Mouse (Mus musculus): ENCODE results near the gene Tom1l1. TPM values are rescaled to one million over a fixed set of nuclear protein-coding genes. Genes with fewer than 3 reads are reported as not detected.

The Tom1l1 gene
- polyA plus RNA-seq, 1 experiment from 2014 or later, result 40.3 TPM

DNA sequence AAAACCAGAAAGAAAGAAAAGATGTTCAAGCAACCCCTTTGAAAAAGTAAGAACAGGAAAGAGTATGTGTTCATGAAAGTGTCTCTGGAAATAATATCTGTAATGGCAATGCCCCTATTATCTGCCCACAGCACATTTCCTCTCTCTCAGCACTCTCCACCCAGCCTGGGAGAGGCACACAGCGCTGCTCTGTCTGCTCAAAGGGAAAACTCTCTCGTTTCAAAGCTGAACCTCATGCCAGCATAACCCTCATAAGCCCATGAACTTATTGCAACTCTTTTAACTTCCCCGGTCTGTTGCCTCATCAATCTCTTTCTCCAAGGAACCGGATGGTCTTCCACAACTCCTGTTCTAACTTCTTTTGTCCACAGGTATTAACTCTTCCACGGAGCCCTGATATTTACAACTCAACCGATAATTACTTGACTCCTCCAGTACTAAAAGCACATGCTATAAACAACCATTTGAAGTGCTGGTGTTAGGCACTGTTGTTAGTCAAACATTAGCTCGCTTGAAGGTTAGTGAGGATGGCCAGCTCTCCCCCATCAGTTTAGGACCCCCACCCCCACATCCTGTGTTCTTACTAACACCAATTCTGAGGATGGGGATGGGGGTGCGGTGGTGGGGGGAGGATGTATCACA is 23.7 kb downstream of the Tom1l1 start:
- H3K9ac ChIP-seq (ENCODE audit: low read length), result 0 out of 2 replicates have a peak overlapping the region, but pooled peaks have one; percentile 14
- peaks cover 11% of the 10 kb centered on the region; the same call in 1 of the 2 replicates for H3K36me3 ChIP-seq (ENCODE audit: control insufficient read depth, insufficient read depth, low read length)
- ATAC-seq (ENCODE audit: insufficient read depth, low FRiP score), result peak; percentile 59; the same call in 1 of the 2 replicates
- peak overlapping the region; percentile 35 for H3K4me2 ChIP-seq (ENCODE audit: low read depth, low read length)
- peaks cover 39% of the 10 kb centered on the region for H3K4me1 ChIP-seq (ENCODE audit: control insufficient read depth, insufficient read depth, low read length)
- no peaks in the 10 kb centered on the region for H3K27me3 ChIP-seq (ENCODE audit: control insufficient read depth, insufficient read depth, low read length)
- H3K9me3 ChIP-seq (replicated peaks; ENCODE audit: control insufficient read depth, low read length), result no peaks in the 10 kb centered on the region
- no peak overlapping the region for H3K4me3 ChIP-seq (replicated peaks; ENCODE audit: low read length)
- H3K27ac ChIP-seq (ENCODE audit: low read length), result peak overlapping the region; percentile 68
- 7% methylated on average over 8 of the region's 8 CpGs for WGBS

DNA sequence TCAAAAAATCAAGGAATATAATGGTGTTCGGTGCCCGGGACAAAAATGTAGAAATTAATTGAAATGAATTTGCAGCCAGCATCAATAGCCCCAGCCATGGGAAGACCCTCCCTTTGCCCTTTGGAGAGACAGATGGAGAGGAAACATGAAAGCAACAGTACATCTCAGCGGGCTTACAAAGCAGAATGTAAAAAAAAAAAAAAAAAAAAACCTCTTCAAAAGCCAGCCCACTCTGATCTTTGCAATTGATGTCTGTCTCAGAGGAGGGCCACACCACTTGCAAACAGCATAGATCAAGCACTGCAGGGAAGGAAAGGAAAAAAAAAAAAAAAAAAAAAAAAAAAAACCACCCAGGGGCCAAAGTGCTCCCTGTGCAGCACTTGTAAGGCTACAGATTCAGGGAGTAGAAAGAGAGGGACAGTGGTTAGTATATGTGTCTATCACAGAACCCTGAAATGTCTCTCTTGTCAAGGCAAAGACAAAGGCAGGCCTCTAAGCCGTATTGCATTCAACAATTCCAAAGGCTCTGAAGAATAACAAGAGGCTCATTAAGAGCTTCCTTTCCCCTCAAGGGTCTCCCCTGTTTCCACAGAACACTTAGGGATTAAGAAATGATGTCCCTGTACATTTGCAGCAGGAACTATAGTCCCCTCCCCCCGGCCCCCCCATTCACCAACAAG is 24.4 kb downstream of the Tom1l1 start:
- Histone ChIP-seq H3K27ac (ENCODE audit: low read length) (peak overlapping the region; percentile 68), H3K27me3 (ENCODE audit: control insufficient read depth, insufficient read depth, low read length) (no peaks in the 10 kb centered on the region), H3K4me3 (replicated peaks; ENCODE audit: low read length) (no peak overlapping the region), H3K36me3 (ENCODE audit: control insufficient read depth, insufficient read depth, low read length) (peaks cover 11% of the 10 kb centered on the region; the same call in 1 of the 2 replicates), H3K9ac (ENCODE audit: low read length) (no peak overlapping the region), H3K4me2 (ENCODE audit: low read depth, low read length) (no peak overlapping the region), H3K4me1 (ENCODE audit: control insufficient read depth, insufficient read depth, low read length) (peaks cover 39% of the 10 kb centered on the region), H3K9me3 (replicated peaks; ENCODE audit: control insufficient read depth, low read length) (no peaks in the 10 kb centered on the region)
- no peak for ATAC-seq (ENCODE audit: insufficient read depth, low FRiP score)
- WGBS, result 50% methylated on average over 5 of the region's 5 CpGs

DNA sequence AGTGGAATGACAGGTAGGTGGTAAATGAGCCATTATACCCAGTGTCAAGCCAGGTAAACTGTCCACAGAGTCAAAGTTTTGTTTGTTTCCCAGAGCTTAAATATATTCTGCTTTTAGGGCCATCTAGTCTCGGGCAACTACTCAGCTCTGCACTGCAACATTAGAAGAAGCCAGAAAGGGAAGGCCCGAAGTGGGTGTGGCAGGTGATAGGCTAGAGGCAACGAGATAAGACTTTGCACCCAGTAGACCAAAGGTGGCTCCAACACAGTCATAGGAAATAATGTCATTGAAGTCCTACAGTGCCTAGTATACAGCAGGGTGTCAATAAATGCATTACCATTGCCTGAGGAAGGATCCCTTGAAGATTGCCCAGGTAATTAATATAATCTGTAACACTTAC is 25.1 kb downstream of the Tom1l1 start:
- ATAC-seq (ENCODE audit: insufficient read depth, low FRiP score), result no peak
- no peaks in the 10 kb centered on the region for H3K9me3 ChIP-seq (replicated peaks; ENCODE audit: control insufficient read depth, low read length)
- peaks cover 11% of the 10 kb centered on the region; the same call in 1 of the 2 replicates for H3K36me3 ChIP-seq (ENCODE audit: control insufficient read depth, insufficient read depth, low read length)
- peaks cover 39% of the 10 kb centered on the region for H3K4me1 ChIP-seq (ENCODE audit: control insufficient read depth, insufficient read depth, low read length)
- no peak overlapping the region for H3K4me2 ChIP-seq (ENCODE audit: low read depth, low read length)
- H3K27ac ChIP-seq (ENCODE audit: low read length), result no peak overlapping the region
- H3K9ac ChIP-seq (ENCODE audit: low read length), result no peak overlapping the region
- H3K27me3 ChIP-seq (ENCODE audit: control insufficient read depth, insufficient read depth, low read length), result no peaks in the 10 kb centered on the region
- 60% methylated on average over 3 of the region's 3 CpGs for WGBS
- no peak overlapping the region for H3K4me3 ChIP-seq (replicated peaks; ENCODE audit: low read length)

DNA sequence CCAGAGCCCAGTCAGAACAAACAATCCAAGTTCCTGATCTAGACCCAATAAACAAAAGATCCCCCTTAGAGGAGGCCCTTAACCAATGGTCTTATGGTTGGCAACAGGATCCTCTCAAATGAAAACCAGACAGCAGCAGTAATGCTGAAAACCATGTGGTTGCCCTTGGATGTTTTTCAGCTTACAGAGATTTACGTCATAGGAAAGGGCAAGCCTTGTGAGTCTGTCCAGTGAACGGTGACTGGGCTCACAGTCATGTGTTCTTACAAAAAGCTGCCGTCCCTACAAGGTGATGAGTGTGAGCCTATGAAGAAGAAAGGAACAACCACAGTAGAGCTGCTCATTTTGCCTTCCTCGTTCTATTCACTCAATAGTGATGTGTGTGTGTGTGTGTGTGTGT is 27.5 kb downstream of the Tom1l1 start:
- ATAC-seq (ENCODE audit: insufficient read depth, low FRiP score), result no peak
- H3K9me3 ChIP-seq (replicated peaks; ENCODE audit: control insufficient read depth, low read length), result no peaks in the 10 kb centered on the region
- no peak overlapping the region for H3K4me2 ChIP-seq (ENCODE audit: low read depth, low read length)
- H3K27me3 ChIP-seq (ENCODE audit: control insufficient read depth, insufficient read depth, low read length), result no peaks in the 10 kb centered on the region
- WGBS, result 89% methylated on average over 4 of the region's 4 CpGs
- H3K27ac ChIP-seq (ENCODE audit: low read length), result no peak overlapping the region
- H3K4me1 ChIP-seq (ENCODE audit: control insufficient read depth, insufficient read depth, low read length), result peaks cover 26% of the 10 kb centered on the region
- no peak overlapping the region for H3K9ac ChIP-seq (ENCODE audit: low read length)
- no peak overlapping the region for H3K4me3 ChIP-seq (replicated peaks; ENCODE audit: low read length)
- H3K36me3 ChIP-seq (ENCODE audit: control insufficient read depth, insufficient read depth, low read length), result peaks cover 13% of the 10 kb centered on the region; the same call in 1 of the 2 replicates

DNA sequence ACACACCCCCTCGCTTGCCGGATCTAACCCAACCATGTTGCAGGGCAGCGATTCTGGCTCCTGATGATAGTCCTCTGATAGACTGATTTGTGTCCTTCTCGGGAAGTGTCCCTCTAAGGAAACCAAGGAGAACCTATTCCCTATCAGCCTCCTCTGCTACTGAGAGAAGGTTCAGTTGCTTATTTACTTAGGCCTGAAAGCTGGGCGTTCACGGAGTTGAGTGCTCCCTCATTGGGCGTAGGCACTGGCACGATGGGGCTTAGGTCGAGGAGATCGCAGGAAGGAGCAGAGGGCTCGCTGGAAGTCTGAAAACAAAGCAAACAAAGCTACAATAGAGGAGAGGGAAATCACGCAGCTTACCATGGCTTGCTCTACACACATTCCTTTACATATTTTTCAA is 30.6 kb downstream of the Tom1l1 start:
- peaks cover 19% of the 10 kb centered on the region; the same call in 1 of the 2 replicates for H3K36me3 ChIP-seq (ENCODE audit: control insufficient read depth, insufficient read depth, low read length)
- WGBS, result 78% methylated on average over 12 of the region's 12 CpGs
- no peak for ATAC-seq (ENCODE audit: insufficient read depth, low FRiP score)
- no peak overlapping the region for H3K9ac ChIP-seq (ENCODE audit: low read length)
- no peaks in the 10 kb centered on the region for H3K9me3 ChIP-seq (replicated peaks; ENCODE audit: control insufficient read depth, low read length)
- no peaks in the 10 kb centered on the region for H3K27me3 ChIP-seq (ENCODE audit: control insufficient read depth, insufficient read depth, low read length)
- H3K27ac ChIP-seq (ENCODE audit: low read length), result no peak overlapping the region
- no peak overlapping the region for H3K4me2 ChIP-seq (ENCODE audit: low read depth, low read length)
- H3K4me1 ChIP-seq (ENCODE audit: control insufficient read depth, insufficient read depth, low read length), result no peaks in the 10 kb centered on the region
- H3K4me3 ChIP-seq (replicated peaks; ENCODE audit: low read length), result no peak overlapping the region

- Histone ChIP-seq H3K4me3 (replicated peaks; ENCODE audit: low read length) (no peak overlapping the region), H3K9me3 (replicated peaks; ENCODE audit: control insufficient read depth, low read length) (no peaks in the 10 kb centered on the region), H3K9ac (ENCODE audit: low read length) (no peak overlapping the region), H3K27me3 (ENCODE audit: control insufficient read depth, insufficient read depth, low read length) (no peaks in the 10 kb centered on the region), H3K4me2 (ENCODE audit: low read depth, low read length) (no peak overlapping the region), H3K27ac (ENCODE audit: low read length) (no peak overlapping the region), H3K4me1 (ENCODE audit: control insufficient read depth, insufficient read depth, low read length) (no peaks in the 10 kb centered on the region), H3K36me3 (ENCODE audit: control insufficient read depth, insufficient read depth, low read length) (peaks cover 22% of the 10 kb centered on the region)
- no peak for ATAC-seq (ENCODE audit: insufficient read depth, low FRiP score)
- WGBS, result 88% methylated on average over 4 of the region's 4 CpGs
Observed at GRCm38 (mm10) chr11:90652603-90653002, 35.6 kb downstream of the Tom1l1 start.

- Histone ChIP-seq H3K4me3 (replicated peaks; ENCODE audit: low read length) (no peak overlapping the region), H3K27me3 (ENCODE audit: control insufficient read depth, insufficient read depth, low read length) (no peaks in the 10 kb centered on the region), H3K36me3 (ENCODE audit: control insufficient read depth, insufficient read depth, low read length) (peaks cover 27% of the 10 kb centered on the region), H3K9ac (ENCODE audit: low read length) (no peak overlapping the region), H3K27ac (ENCODE audit: low read length) (no peak overlapping the region), H3K9me3 (replicated peaks; ENCODE audit: control insufficient read depth, low read length) (no peaks in the 10 kb centered on the region), H3K4me1 (ENCODE audit: control insufficient read depth, insufficient read depth, low read length) (no peaks in the 10 kb centered on the region), H3K4me2 (ENCODE audit: low read depth, low read length) (no peak overlapping the region)
- ATAC-seq (ENCODE audit: insufficient read depth, low FRiP score), result no peak
- WGBS, result 72% methylated on average over 9 of the region's 9 CpGs
Observed at GRCm38 (mm10) chr11:90650231-90650885, 37.8 kb downstream of the Tom1l1 start.

DNA sequence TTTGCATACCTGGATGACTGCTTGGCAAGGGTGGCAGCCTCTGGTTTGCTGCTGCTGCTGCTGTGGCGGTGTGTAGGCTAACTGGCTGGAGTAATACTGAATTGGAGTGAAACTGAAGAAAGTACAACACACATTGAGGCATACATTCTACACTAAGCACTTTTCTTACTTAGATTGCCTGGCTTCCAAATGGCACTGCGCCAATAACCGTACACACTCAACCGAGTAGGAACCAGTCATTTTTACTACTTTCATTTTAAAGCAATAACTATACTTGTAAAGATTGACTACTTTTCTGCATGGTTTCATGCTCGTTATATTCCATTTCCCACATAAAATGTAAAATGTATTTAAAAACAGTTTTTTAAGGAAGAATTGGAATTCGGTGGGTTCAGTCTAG is 38.4 kb downstream of the Tom1l1 start:
- no peaks in the 10 kb centered on the region for H3K27me3 ChIP-seq (ENCODE audit: control insufficient read depth, insufficient read depth, low read length)
- no peak overlapping the region for H3K4me2 ChIP-seq (ENCODE audit: low read depth, low read length)
- 78% methylated on average over 6 of the region's 6 CpGs for WGBS
- H3K36me3 ChIP-seq (ENCODE audit: control insufficient read depth, insufficient read depth, low read length), result peaks cover 24% of the 10 kb centered on the region
- no peak overlapping the region for H3K4me3 ChIP-seq (replicated peaks; ENCODE audit: low read length)
- no peak overlapping the region for H3K9ac ChIP-seq (ENCODE audit: low read length)
- H3K27ac ChIP-seq (ENCODE audit: low read length), result no peak overlapping the region
- no peak for ATAC-seq (ENCODE audit: insufficient read depth, low FRiP score)
- no peaks in the 10 kb centered on the region for H3K9me3 ChIP-seq (replicated peaks; ENCODE audit: control insufficient read depth, low read length)
- H3K4me1 ChIP-seq (ENCODE audit: control insufficient read depth, insufficient read depth, low read length), result no peaks in the 10 kb centered on the region

- ATAC-seq (ENCODE audit: insufficient read depth, low FRiP score), result peak; percentile 70; the same call in 1 of the 2 replicates
- no peaks in the 10 kb centered on the region; the same call in 1 of the 2 replicates for H3K36me3 ChIP-seq (ENCODE audit: control insufficient read depth, insufficient read depth, low read length)
- no peaks in the 10 kb centered on the region for H3K9me3 ChIP-seq (replicated peaks; ENCODE audit: control insufficient read depth, low read length)
- no peaks in the 10 kb centered on the region for H3K27me3 ChIP-seq (ENCODE audit: control insufficient read depth, insufficient read depth, low read length)
- H3K4me1 ChIP-seq (ENCODE audit: control insufficient read depth, insufficient read depth, low read length), result peaks cover 4% of the 10 kb centered on the region
- H3K9ac ChIP-seq (ENCODE audit: low read length), result peak overlapping the region; percentile 99
- peak overlapping the region; percentile 73 for H3K4me2 ChIP-seq (ENCODE audit: low read depth, low read length)
- WGBS, result 0% methylated on average over 53 of the region's 54 CpGs
- peak overlapping the region; percentile 91 for H3K27ac ChIP-seq (ENCODE audit: low read length)
- peak overlapping the region; percentile 83 for H3K4me3 ChIP-seq (replicated peaks; ENCODE audit: low read length)
Observed at GRCm38 (mm10) chr11:90638312-90638830, 49.8 kb downstream of the Tom1l1 start.
